Mouse (Mus musculus): ENCODE results near the gene Sys1. TPM values are rescaled to one million over a fixed set of nuclear protein-coding genes. Genes with fewer than 3 reads are reported as not detected.

Sys1 gene
- polyA plus RNA-seq, 1 experiment: 19.8 TPM

- no peak overlapping the region for H3K27ac ChIP-seq (ENCODE audit: insufficient read depth, low read length)
- TF ChIP-seq POLR2A (IDR thresholded peaks at IDR 0.05; ENCODE audit: insufficient read depth, low read length): no peak
- no peak for TF ChIP-seq EP300 (IDR thresholded peaks at IDR 0.05; ENCODE audit: insufficient read depth, low read depth, low read length)
- no peaks in the 10 kb centered on the region for H3K9me3 ChIP-seq (replicated peaks; ENCODE audit: control insufficient read depth, insufficient read depth, low read length, poor library complexity, severe bottlenecking)
- H3K27me3 ChIP-seq (ENCODE audit: control insufficient read depth, insufficient read depth, low read length, poor library complexity, severe bottlenecking): no peaks in the 10 kb centered on the region
- H3K9ac ChIP-seq (ENCODE audit: low read depth, poor library complexity, severe bottlenecking): no peak overlapping the region
- no peaks in the 10 kb centered on the region for H3K4me1 ChIP-seq (ENCODE audit: control insufficient read depth, insufficient read depth, low read length)
- no peak overlapping the region for H3K4me3 ChIP-seq (ENCODE audit: low read depth, low read length)
- H3K36me3 ChIP-seq (ENCODE audit: control insufficient read depth, insufficient read depth, low read length, poor library complexity, severe bottlenecking): no peaks in the 10 kb centered on the region
Observed at GRCm38 (mm10) chr2:164496331-164496730, 39.6 kb downstream of the Sys1 start.

GRCm38 (mm10) chr2:164496847-164497690, 40.3 kb downstream of the Sys1 start, which contains the start of gene Pigt:
TSS of gene Pigt (plus strand) at chr2:164497520.
- Histone ChIP-seq H3K4me1 (ENCODE audit: control insufficient read depth, insufficient read depth, low read length) (no peaks in the 10 kb centered on the region), H3K36me3 (ENCODE audit: control insufficient read depth, insufficient read depth, low read length, poor library complexity, severe bottlenecking) (no peaks in the 10 kb centered on the region), H3K9me3 (replicated peaks; ENCODE audit: control insufficient read depth, insufficient read depth, low read length, poor library complexity, severe bottlenecking) (no peaks in the 10 kb centered on the region), H3K27ac (ENCODE audit: insufficient read depth, low read length) (no peak within 1 kb of the TSS), H3K27me3 (ENCODE audit: control insufficient read depth, insufficient read depth, low read length, poor library complexity, severe bottlenecking) (no peaks in the 10 kb centered on the region), H3K4me3 (ENCODE audit: low read depth, low read length) (peak within 1 kb of the TSS; percentile 94), H3K9ac (ENCODE audit: low read depth, poor library complexity, severe bottlenecking) (peak within 1 kb of the TSS; percentile 59)
- TF ChIP-seq POLR2A (IDR thresholded peaks at IDR 0.05; ENCODE audit: insufficient read depth, low read length) (peak; percentile 61), EP300 (IDR thresholded peaks at IDR 0.05; ENCODE audit: insufficient read depth, low read depth, low read length) (no peak)

DNA sequence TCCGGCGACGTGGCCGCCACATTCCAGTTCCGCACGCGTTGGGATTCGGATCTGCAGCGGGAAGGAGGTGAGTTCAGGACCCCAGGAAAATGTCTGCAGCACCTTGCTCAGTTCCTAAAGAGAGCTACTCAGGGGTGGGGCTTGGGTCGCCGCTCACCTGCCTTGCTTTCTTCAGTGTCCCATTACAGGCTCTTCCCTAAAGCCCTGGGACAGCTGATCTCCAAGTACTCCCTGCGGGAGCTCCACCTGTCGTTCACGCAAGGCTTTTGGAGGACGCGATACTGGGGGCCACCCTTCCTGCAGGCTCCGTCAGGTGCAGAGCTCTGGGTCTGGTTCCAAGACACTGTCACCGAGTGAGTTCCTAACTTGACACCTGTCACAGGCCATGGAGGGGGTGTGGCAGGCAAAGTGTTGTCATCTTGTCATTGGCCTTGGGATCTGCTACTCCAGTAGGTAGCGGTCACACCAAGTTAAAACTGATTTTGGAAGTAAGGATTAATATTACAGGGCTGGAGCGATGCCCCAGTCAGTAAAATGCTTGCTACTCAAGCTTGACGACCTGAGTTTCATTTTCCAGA, 41.0 kb downstream of the Sys1 start:
- no peaks in the 10 kb centered on the region for H3K4me1 ChIP-seq (ENCODE audit: control insufficient read depth, insufficient read depth, low read length)
- no peaks in the 10 kb centered on the region for H3K27me3 ChIP-seq (ENCODE audit: control insufficient read depth, insufficient read depth, low read length, poor library complexity, severe bottlenecking)
- no peaks in the 10 kb centered on the region for H3K9me3 ChIP-seq (replicated peaks; ENCODE audit: control insufficient read depth, insufficient read depth, low read length, poor library complexity, severe bottlenecking)
- H3K9ac ChIP-seq (ENCODE audit: low read depth, poor library complexity, severe bottlenecking): peak overlapping the region; percentile 59
- no peak overlapping the region for H3K27ac ChIP-seq (ENCODE audit: insufficient read depth, low read length)
- H3K4me3 ChIP-seq (ENCODE audit: low read depth, low read length): peak overlapping the region; percentile 94
- TF ChIP-seq EP300 (IDR thresholded peaks at IDR 0.05; ENCODE audit: insufficient read depth, low read depth, low read length) (no peak), POLR2A (IDR thresholded peaks at IDR 0.05; ENCODE audit: insufficient read depth, low read length) (no peak), CTCF (IDR thresholded peaks at IDR 0.05; ENCODE audit: low read depth, low read length) (no peak)
- peaks cover 5% of the 10 kb centered on the region; the same call in 1 of the 2 replicates for H3K36me3 ChIP-seq (ENCODE audit: control insufficient read depth, insufficient read depth, low read length, poor library complexity, severe bottlenecking)

DNA sequence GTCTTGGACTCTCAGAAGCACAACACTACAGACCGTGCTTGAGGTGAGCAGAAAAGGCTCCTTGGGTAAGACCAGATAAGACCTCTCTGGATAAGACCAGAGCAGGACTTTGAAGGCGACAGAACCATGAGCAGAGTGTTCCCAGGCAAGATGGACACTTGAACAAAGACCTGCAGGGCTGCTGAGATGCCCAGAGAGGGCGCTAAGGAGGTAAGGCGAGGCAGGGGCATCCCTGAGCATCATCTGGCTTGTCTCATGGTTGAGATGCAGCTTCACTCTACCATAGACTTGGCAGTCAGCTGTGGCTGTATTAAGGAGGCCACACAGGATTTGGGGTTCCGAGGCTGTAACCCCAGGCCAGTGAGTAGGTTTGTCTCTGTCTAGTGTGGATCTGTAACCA, 42.6 kb downstream of the Sys1 start:
- Histone ChIP-seq H3K4me3 (ENCODE audit: low read depth, low read length) (no peak overlapping the region), H3K9ac (ENCODE audit: low read depth, poor library complexity, severe bottlenecking) (no peak overlapping the region), H3K4me1 (ENCODE audit: control insufficient read depth, insufficient read depth, low read length) (no peaks in the 10 kb centered on the region), H3K27me3 (ENCODE audit: control insufficient read depth, insufficient read depth, low read length, poor library complexity, severe bottlenecking) (no peaks in the 10 kb centered on the region), H3K27ac (ENCODE audit: insufficient read depth, low read length) (no peak overlapping the region), H3K9me3 (replicated peaks; ENCODE audit: control insufficient read depth, insufficient read depth, low read length, poor library complexity, severe bottlenecking) (no peaks in the 10 kb centered on the region), H3K36me3 (ENCODE audit: control insufficient read depth, insufficient read depth, low read length, poor library complexity, severe bottlenecking) (peaks cover 11% of the 10 kb centered on the region)
- no peak for TF ChIP-seq EP300 (IDR thresholded peaks at IDR 0.05; ENCODE audit: insufficient read depth, low read depth, low read length)
- TF ChIP-seq CTCF (IDR thresholded peaks at IDR 0.05; ENCODE audit: low read depth, low read length): peak; percentile 45
- no peak for TF ChIP-seq POLR2A (IDR thresholded peaks at IDR 0.05; ENCODE audit: insufficient read depth, low read length)

DNA sequence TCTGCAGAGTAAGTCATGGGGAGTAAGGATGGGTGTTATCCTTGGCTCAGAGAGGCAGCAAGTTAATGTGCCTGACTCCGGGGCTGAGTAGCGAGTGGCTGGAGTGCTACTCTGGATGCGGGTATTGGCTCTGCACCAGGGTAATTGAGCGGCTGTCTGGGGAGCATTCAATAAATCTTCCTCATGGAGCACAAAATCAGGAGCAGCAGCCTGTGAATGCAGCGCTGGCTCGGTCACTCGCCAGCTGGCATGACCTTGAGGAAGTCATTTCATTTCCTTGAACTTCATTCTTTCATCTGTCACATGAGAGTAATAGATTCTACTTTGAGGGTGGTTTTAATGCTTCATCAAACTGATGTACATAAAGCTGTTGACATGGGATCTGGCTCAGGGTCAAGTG, 43.7 kb downstream of the Sys1 start:
- H3K4me1 ChIP-seq (ENCODE audit: control insufficient read depth, insufficient read depth, low read length): no peaks in the 10 kb centered on the region
- H3K9ac ChIP-seq (ENCODE audit: low read depth, poor library complexity, severe bottlenecking): no peak overlapping the region
- H3K27me3 ChIP-seq (ENCODE audit: control insufficient read depth, insufficient read depth, low read length, poor library complexity, severe bottlenecking): no peaks in the 10 kb centered on the region
- H3K36me3 ChIP-seq (ENCODE audit: control insufficient read depth, insufficient read depth, low read length, poor library complexity, severe bottlenecking): peaks cover 11% of the 10 kb centered on the region
- no peak for TF ChIP-seq CTCF (IDR thresholded peaks at IDR 0.05; ENCODE audit: low read depth, low read length)
- no peak for TF ChIP-seq EP300 (IDR thresholded peaks at IDR 0.05; ENCODE audit: insufficient read depth, low read depth, low read length)
- TF ChIP-seq POLR2A (IDR thresholded peaks at IDR 0.05; ENCODE audit: insufficient read depth, low read length): no peak
- H3K4me3 ChIP-seq (ENCODE audit: low read depth, low read length): no peak overlapping the region
- no peak overlapping the region for H3K27ac ChIP-seq (ENCODE audit: insufficient read depth, low read length)
- no peaks in the 10 kb centered on the region for H3K9me3 ChIP-seq (replicated peaks; ENCODE audit: control insufficient read depth, insufficient read depth, low read length, poor library complexity, severe bottlenecking)

DNA sequence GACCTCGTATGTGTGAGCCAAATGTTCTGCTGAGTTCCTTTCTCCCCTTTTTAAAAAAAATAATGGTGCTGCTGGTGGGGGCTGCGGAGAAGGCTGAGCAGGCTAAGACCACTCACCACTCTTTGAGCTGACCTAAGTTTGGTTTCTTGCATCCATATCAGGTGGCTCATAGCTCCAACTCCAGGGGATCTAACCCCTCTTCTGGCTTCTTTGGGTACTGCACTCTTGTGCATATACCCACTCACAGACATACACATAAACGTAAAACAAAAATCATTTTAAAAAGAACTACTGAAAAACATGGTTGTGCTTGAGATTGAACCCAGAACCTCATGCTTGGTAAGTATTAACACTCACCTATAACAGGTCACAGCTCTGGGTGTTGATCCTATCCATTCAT, 48.2 kb downstream of the Sys1 start:
- TF ChIP-seq CTCF (IDR thresholded peaks at IDR 0.05; ENCODE audit: low read depth, low read length): no peak
- no peak for TF ChIP-seq POLR2A (IDR thresholded peaks at IDR 0.05; ENCODE audit: insufficient read depth, low read length)
- TF ChIP-seq EP300 (IDR thresholded peaks at IDR 0.05; ENCODE audit: insufficient read depth, low read depth, low read length): no peak
- Histone ChIP-seq H3K4me1 (ENCODE audit: control insufficient read depth, insufficient read depth, low read length) (peaks cover 2% of the 10 kb centered on the region), H3K9ac (ENCODE audit: low read depth, poor library complexity, severe bottlenecking) (no peak overlapping the region), H3K27ac (ENCODE audit: insufficient read depth, low read length) (no peak overlapping the region), H3K27me3 (ENCODE audit: control insufficient read depth, insufficient read depth, low read length, poor library complexity, severe bottlenecking) (no peaks in the 10 kb centered on the region), H3K9me3 (replicated peaks; ENCODE audit: control insufficient read depth, insufficient read depth, low read length, poor library complexity, severe bottlenecking) (no peaks in the 10 kb centered on the region), H3K4me3 (ENCODE audit: low read depth, low read length) (no peak overlapping the region), H3K36me3 (ENCODE audit: control insufficient read depth, insufficient read depth, low read length, poor library complexity, severe bottlenecking) (peaks cover 11% of the 10 kb centered on the region)

All from ES-Bruce4 (cell line).